Mouse (Mus musculus): ENCODE results near the gene Krtap4-9. TPM values are rescaled to one million over a fixed set of nuclear protein-coding genes. Genes with fewer than 3 reads are reported as not detected.

The Krtap4-9 gene
- not detected in 2 replicates for polyA plus RNA-seq (2021; fragmentation: Nextera tagmentation)
- long read RNA-seq, experiment 1: 0 reads
- long read RNA-seq, experiment 2: 0 reads

GRCm38 (mm10) chr11:99784900-99785299 lies at the start of gene Krtap4-9:
TSS of gene Krtap4-9 (plus strand) at chr11:99785200.

GRCm38 (mm10) chr11:99772813-99773212 lies 12.2 kb upstream of the Krtap4-9 start, which contains the start of gene Gm11595:
TSS of gene Gm11595 (minus strand) at chr11:99772913.

DNA sequence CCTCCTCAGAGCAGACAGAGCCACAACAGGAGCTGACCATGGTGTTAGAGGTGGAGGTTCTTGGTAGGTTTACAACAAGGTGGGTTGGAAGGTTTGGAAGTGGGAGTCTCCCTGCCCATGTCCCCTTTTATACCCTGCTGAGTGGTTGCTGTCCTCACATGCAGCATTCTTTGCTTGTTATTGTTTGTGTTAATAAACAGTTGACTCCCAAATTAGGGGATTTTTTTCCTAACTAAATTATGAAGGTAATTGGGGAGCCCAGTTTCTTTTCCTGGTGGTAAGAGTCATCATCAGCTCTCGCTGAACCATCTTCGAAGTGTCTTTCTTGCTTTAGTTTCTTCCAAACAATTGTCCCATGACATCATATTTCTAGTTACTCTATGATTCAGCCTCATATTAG lies 4.4 kb upstream of the Krtap4-9 start, which contains the start of gene Krtap4-8:
Krtap4-8 (minus strand) TSS at position 101 of the 400 bp plus-strand sequence.

DNA sequence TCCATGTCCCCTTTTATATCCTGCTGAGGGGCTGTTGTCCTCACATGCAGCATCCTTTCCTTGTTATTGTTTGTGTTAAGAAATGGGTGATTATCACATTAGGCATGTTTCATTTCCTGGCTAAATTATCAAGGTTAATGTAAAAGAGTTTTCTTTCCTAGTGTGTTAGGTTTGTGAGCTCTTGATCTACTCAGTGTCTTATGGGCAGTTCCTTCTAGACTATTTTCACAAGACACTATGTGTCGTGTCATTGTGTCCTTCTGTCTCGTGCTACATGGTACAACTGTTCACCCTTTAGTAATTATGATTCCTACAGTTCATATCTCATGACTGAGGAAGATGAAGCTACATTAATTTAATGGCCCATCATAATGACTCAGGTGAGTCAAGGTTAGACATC lies 8.4 kb downstream of the Krtap4-9 start, which contains the start of gene Gm11596:
Gm11596 (minus strand) TSS at position 101 of the 400 bp plus-strand sequence.

GRCm38 (mm10) chr11:99798832-99799231 lies 13.8 kb downstream of the Krtap4-9 start, which contains the start of gene Gm11569:
TSS of gene Gm11569 (minus strand) at chr11:99798932.

GRCm38 (mm10) chr11:99804346-99804745 lies 19.3 kb downstream of the Krtap4-9 start, which contains the start of gene Gm11554:
TSS of gene Gm11554 (minus strand) at chr11:99804446.

GRCm38 (mm10) chr11:99809792-99810191 lies 24.8 kb downstream of the Krtap4-9 start, which contains the start of gene Krtap4-13:
TSS of gene Krtap4-13 (minus strand) at chr11:99809892.

DNA sequence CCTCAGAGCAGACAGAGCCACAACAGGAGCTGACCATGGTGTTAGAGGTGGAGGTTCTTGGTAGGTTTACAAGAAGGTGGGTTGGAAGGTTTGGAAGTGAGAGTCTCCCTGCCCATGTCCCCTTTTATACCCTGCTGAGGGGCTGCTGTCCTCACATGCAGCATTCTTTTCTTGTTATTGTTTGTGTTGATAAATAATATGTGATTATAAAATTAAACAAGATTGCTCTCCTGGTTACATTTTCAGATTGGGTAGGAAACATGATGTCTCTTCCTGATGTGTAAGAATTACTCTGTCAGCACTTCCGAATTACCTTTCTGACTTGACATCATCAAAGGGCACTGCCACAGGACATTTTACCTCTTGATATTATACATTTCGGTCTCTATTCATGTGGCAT lies 30.6 kb downstream of the Krtap4-9 start, which contains the start of gene Gm11564:
Gm11564 (minus strand) TSS at position 101 of the 400 bp plus-strand sequence.

Other genes with a start within 250 kb of the Krtap4-9 start
- gene Krt40, start 242.0 kb upstream of the Krtap4-9 start, polyA plus RNA-seq (2021; fragmentation: Nextera tagmentation): not detected in 2 replicates
- not detected in 2 replicates for gene Krtap3-3, start 234.3 kb upstream of the Krtap4-9 start, polyA plus RNA-seq (2021; fragmentation: Nextera tagmentation)
- gene Krtap3-2, start 228.3 kb upstream of the Krtap4-9 start, polyA plus RNA-seq (2021; fragmentation: Nextera tagmentation): not detected in 2 replicates
- gene Gm11939, start 225.7 kb upstream of the Krtap4-9 start, polyA plus RNA-seq (2021; fragmentation: Nextera tagmentation): not detected in 2 replicates
- gene Krtap3-1, start 218.6 kb upstream of the Krtap4-9 start, polyA plus RNA-seq (2021; fragmentation: Nextera tagmentation): not detected in 2 replicates
- gene Krtap1-5, start 204.2 kb upstream of the Krtap4-9 start, polyA plus RNA-seq (2021; fragmentation: Nextera tagmentation): not detected in 2 replicates
- gene Krtap1-4, start 201.5 kb upstream of the Krtap4-9 start, polyA plus RNA-seq (2021; fragmentation: Nextera tagmentation): not detected in 2 replicates
- not detected in 2 replicates for gene Krtap1-3, start 193.9 kb upstream of the Krtap4-9 start, polyA plus RNA-seq (2021; fragmentation: Nextera tagmentation)
- gene Krtap9-3, start 187.1 kb upstream of the Krtap4-9 start, polyA plus RNA-seq (2021; fragmentation: Nextera tagmentation): not detected in 2 replicates
- not detected in 2 replicates for gene Gm11938, start 181.9 kb upstream of the Krtap4-9 start, polyA plus RNA-seq (2021; fragmentation: Nextera tagmentation)
- gene Gm11937, start 175.0 kb upstream of the Krtap4-9 start, polyA plus RNA-seq (2021; fragmentation: Nextera tagmentation): not detected in 2 replicates
- not detected in 2 replicates for gene Krtap2-4, start 170.4 kb upstream of the Krtap4-9 start, polyA plus RNA-seq (2021; fragmentation: Nextera tagmentation)
- not detected in 2 replicates for gene Gm11562, start 164.8 kb upstream of the Krtap4-9 start, polyA plus RNA-seq (2021; fragmentation: Nextera tagmentation)
- gene Krtap4-1, start 157.0 kb upstream of the Krtap4-9 start, polyA plus RNA-seq (2021; fragmentation: Nextera tagmentation): not detected in 2 replicates
- gene Krtap4-2, start 150.1 kb upstream of the Krtap4-9 start, polyA plus RNA-seq (2021; fragmentation: Nextera tagmentation): not detected in 2 replicates
- not detected in 2 replicates for gene Krtap4-7, start 141.1 kb upstream of the Krtap4-9 start, polyA plus RNA-seq (2021; fragmentation: Nextera tagmentation)
- gene Gm11555, start 135.0 kb upstream of the Krtap4-9 start, polyA plus RNA-seq (2021; fragmentation: Nextera tagmentation): not detected in 2 replicates
- gene Gm11563, start 126.2 kb upstream of the Krtap4-9 start, polyA plus RNA-seq (2021; fragmentation: Nextera tagmentation): not detected in 2 replicates
- not detected in 2 replicates for gene Krtap4-6, start 119.2 kb upstream of the Krtap4-9 start, polyA plus RNA-seq (2021; fragmentation: Nextera tagmentation)
- not detected in 2 replicates for gene Gm14190, start 94.5 kb upstream of the Krtap4-9 start, polyA plus RNA-seq (2021; fragmentation: Nextera tagmentation)
- gene Gm14180, start 50.9 kb upstream of the Krtap4-9 start, polyA plus RNA-seq (2021; fragmentation: Nextera tagmentation): not detected in 2 replicates
- gene Gm11595, start 12.3 kb upstream of the Krtap4-9 start, polyA plus RNA-seq (2021; fragmentation: Nextera tagmentation): not detected in 2 replicates
- gene Krtap4-8, start 4.5 kb upstream of the Krtap4-9 start, polyA plus RNA-seq (2021; fragmentation: Nextera tagmentation): not detected in 2 replicates
- gene Gm11596, start 8.3 kb downstream of the Krtap4-9 start, polyA plus RNA-seq (2021; fragmentation: Nextera tagmentation): not detected in 2 replicates
- not detected in 2 replicates for gene Gm11569, start 13.7 kb downstream of the Krtap4-9 start, polyA plus RNA-seq (2021; fragmentation: Nextera tagmentation)
- not detected in 2 replicates for gene Gm11554, start 19.2 kb downstream of the Krtap4-9 start, polyA plus RNA-seq (2021; fragmentation: Nextera tagmentation)
- not detected in 2 replicates for gene Krtap4-13, start 24.7 kb downstream of the Krtap4-9 start, polyA plus RNA-seq (2021; fragmentation: Nextera tagmentation)
- not detected in 2 replicates for gene Gm11564, start 30.5 kb downstream of the Krtap4-9 start, polyA plus RNA-seq (2021; fragmentation: Nextera tagmentation)
- not detected in 2 replicates for gene 2300003K06Rik, start 52.9 kb downstream of the Krtap4-9 start, polyA plus RNA-seq (2021; fragmentation: Nextera tagmentation)
- gene Krtap4-16, start 66.4 kb downstream of the Krtap4-9 start, polyA plus RNA-seq (2021; fragmentation: Nextera tagmentation): not detected in 2 replicates
- gene Gm11568, start 72.7 kb downstream of the Krtap4-9 start, polyA plus RNA-seq (2021; fragmentation: Nextera tagmentation): not detected in 2 replicates
- not detected in 2 replicates for gene Gm11559, start 79.3 kb downstream of the Krtap4-9 start, polyA plus RNA-seq (2021; fragmentation: Nextera tagmentation)
- gene Krtap9-1, start 88.2 kb downstream of the Krtap4-9 start, polyA plus RNA-seq (2021; fragmentation: Nextera tagmentation): not detected in 2 replicates
- not detected in 2 replicates for gene Gm11567, start 94.0 kb downstream of the Krtap4-9 start, polyA plus RNA-seq (2021; fragmentation: Nextera tagmentation)
- not detected in 2 replicates for gene Krtap31-1, start 122.7 kb downstream of the Krtap4-9 start, polyA plus RNA-seq (2021; fragmentation: Nextera tagmentation)
- not detected in 2 replicates for gene Gm11565, start 129.6 kb downstream of the Krtap4-9 start, polyA plus RNA-seq (2021; fragmentation: Nextera tagmentation)
- not detected in 2 replicates for gene Krtap31-2, start 151.1 kb downstream of the Krtap4-9 start, polyA plus RNA-seq (2021; fragmentation: Nextera tagmentation)
- gene Krtap9-5, start 163.3 kb downstream of the Krtap4-9 start, polyA plus RNA-seq (2021; fragmentation: Nextera tagmentation): not detected in 2 replicates
- gene Krtap29-1, start 193.9 kb downstream of the Krtap4-9 start, polyA plus RNA-seq (2021; fragmentation: Nextera tagmentation): not detected in 2 replicates
- not detected in 2 replicates for gene Krtap16-1, start 201.4 kb downstream of the Krtap4-9 start, polyA plus RNA-seq (2021; fragmentation: Nextera tagmentation)
- not detected in 2 replicates for gene Krtap17-1, start 208.8 kb downstream of the Krtap4-9 start, polyA plus RNA-seq (2021; fragmentation: Nextera tagmentation)
- gene Krt33a, start 231.0 kb downstream of the Krtap4-9 start, polyA plus RNA-seq (2021; fragmentation: Nextera tagmentation): not detected in 2 replicates
- not detected in 2 replicates for gene Krt33b, start 244.7 kb downstream of the Krtap4-9 start, polyA plus RNA-seq (2021; fragmentation: Nextera tagmentation)